Mouse (Mus musculus) adrenal gland (tissue): ENCODE results near the gene Rnh1.

Experiments used
- intact Hi-C: fragments of 180-260 bp; cut with DNase I; formaldehyde crosslinking; loops from one replicate; pipeline ENCODE4 v1.15.1; 2025
- microRNA-seq, 2 experiments: library from miRNA; unstranded; fragments of <30 nt; microRNA quantifications; one replicate each; pipeline ENCODE4; 2019

The Rnh1 gene

GRCm38 (mm10) chr7:141120605-141121004 lies 52.1 kb downstream of the Rnh1 start:
- intact Hi-C loops, result no loop called here

GRCm38 (mm10) chr7:141119487-141119886 lies 53.2 kb downstream of the Rnh1 start:
- intact Hi-C loops, result no loop called here

- intact Hi-C loops, result no loop called here
Observed at GRCm38 (mm10) chr7:141117636-141118035, 55.0 kb downstream of the Rnh1 start, which contains the start of gene Ano9. Ano9 (minus strand) TSS chr7:141117806.

GRCm38 (mm10) chr7:141115874-141116273 lies 56.8 kb downstream of the Rnh1 start:
- intact Hi-C loops, result no loop called here

Small RNA genes within 50 kb of the gene (microRNA-seq; reads per million reads assigned to microRNA genes)
- gene Mir210, result 179 to 300 reads per million in 2 experiments
